Mouse (Mus musculus) hindbrain, postnatal 0 days (tissue): ENCODE data around the gene Nhsl1. TPM values are rescaled to one million over a fixed set of nuclear protein-coding genes. Genes with fewer than 3 reads are reported as not detected.
A peak's percentile ranks its signal among the peaks of the same experiment; 100 is the strongest.

ENCODE experiments used
- ATAC-seq: fragments of 200-750 bp; cut with Nextera tagmentation; 2 replicates; pipeline ENCODE4 v1.8.0; 2017; ENCODE audit warnings: mild to moderate bottlenecking, moderate TSS enrichment, moderate library complexity
- DNase-seq: peaks from one replicate; pipeline ENCODE4 v3.0.0-alpha.2; 2015; ENCODE audit warnings: low spot score
- H3K27ac ChIP-seq: fragments of 300-500 bp; sonication (generic); 2 replicates; pipeline ENCODE4 v1.5.1; 2014; ENCODE audit warnings: mild to moderate bottlenecking
- H3K27me3 ChIP-seq: fragments of 300-500 bp; sonication (generic); 2 replicates; pipeline ENCODE4 v1.6.1; 2014; ENCODE audit warnings: low read length, mixed read lengths; ENCODE audit not compliant: insufficient read depth
- H3K36me3 ChIP-seq: fragments of 300-500 bp; sonication (generic); 2 replicates; pipeline ENCODE4 v1.6.1; 2014; ENCODE audit warnings: low read length, mixed read lengths; ENCODE audit not compliant: insufficient read depth
- H3K4me1 ChIP-seq: fragments of 300-500 bp; sonication (generic); 2 replicates; pipeline ENCODE4 v1.6.1; 2014; ENCODE audit warnings: antibody characterized with exemption, low read length, mixed read lengths; ENCODE audit not compliant: insufficient read depth
- H3K4me2 ChIP-seq: fragments of 300-500 bp; sonication (generic); 2 replicates; pipeline ENCODE4 v1.6.1; 2014; ENCODE audit warnings: low read depth, mild to moderate bottlenecking, low read length, moderate library complexity, mixed read lengths
- H3K4me3 ChIP-seq: fragments of 300-500 bp; sonication (generic); 2 replicates; pipeline ENCODE4 v1.5.1; 2014; ENCODE audit warnings: low read length
- H3K9ac ChIP-seq: fragments of 300-500 bp; sonication (generic); replicated peaks from 2 replicates; pipeline ENCODE4 v1.6.1; 2014; ENCODE audit warnings: mild to moderate bottlenecking, low read length, moderate library complexity, mixed read lengths
- H3K9me3 ChIP-seq: fragments of 300-500 bp; sonication (generic); 2 replicates; pipeline ENCODE4 v1.6.1; 2016; ENCODE audit warnings: low read length, mixed read lengths
- CTCF ChIP-seq: IDR thresholded peaks from 2 replicates; pipeline ENCODE4 v1.5.1; 2016; ENCODE audit warnings: antibody characterized with exemption, control low read depth, low read depth
- WGBS: fragments of 180-500 bp; shearing (Covaris S2); extraction: QIAGEN DNeasy Blood & Tissue Kit; methylation state at CpG from one replicate; pipeline ENCODE4 v1.1.7; 2014; 5-methylcytosine and 5-hydroxymethylcytosine counted together
- polyA plus RNA-seq: library from polyadenylated mRNA; unstranded; fragments of >200 nt; fragmentation: Nextera tagmentation; extraction: Ambion mirVana; gene quantifications from 2 replicates; pipeline ENCODE4 v1.2.1, GENCODE M21; 2015
- total RNA-seq: library from RNA; depleted of rRNA; stranded (reverse); fragments of >200 nt; gene quantifications from 2 replicates; pipeline ENCODE4 v1.2.3, GENCODE M21; 2014

Nhsl1 gene
- total and polyA plus RNA-seq, 2 experiments from 2014 or later, result 11.9 to 29.6 TPM

DNA sequence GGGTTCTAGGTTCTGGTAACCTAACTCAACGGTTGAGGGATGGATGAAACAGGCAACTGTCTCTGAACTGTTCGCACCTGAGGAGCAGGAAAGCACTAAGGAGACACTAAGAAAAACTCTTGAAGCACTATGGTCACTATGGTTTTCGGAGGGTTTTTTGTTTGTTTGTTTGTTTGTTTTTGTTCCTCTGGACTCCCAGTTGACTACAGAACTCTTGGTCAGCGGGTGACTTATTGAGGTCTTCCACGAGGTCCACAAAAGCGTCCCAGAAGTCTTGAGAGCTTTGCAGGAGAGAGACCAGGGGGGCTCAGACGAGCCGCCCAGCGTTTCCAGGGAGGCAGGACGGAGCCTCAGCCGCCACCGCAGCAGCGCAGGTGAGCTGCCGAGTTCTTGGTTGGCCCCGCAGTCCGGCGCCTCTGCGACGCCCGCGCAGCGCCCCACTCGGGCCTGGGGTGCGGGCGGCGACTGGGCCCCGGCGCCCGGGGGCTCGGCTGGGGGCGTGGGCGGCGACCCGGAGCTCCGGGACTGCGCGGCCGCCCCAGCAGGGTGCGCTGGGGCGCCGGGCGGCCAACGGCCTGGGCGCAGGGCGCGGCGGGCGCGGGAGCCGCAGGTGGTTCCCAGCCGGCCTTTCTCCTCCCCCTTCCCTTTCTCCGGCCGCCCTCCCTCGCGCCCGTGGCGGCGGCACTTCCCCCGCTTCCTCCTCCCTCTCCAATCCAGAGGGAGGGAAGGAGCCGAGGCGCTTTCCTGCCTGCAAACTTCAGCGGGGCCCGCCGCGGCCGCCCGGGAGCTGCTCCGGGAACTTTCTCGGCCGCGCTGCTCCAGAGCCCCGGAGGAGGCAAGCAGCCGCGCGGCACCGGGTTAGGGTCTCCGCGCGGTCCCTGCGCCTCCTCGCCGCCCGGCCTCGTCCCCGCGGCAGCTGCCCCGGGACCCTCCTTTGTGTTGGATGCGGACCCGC is 547 bp upstream of the Nhsl1 start:
- peak overlapping the region; percentile 65 for H3K4me3 ChIP-seq
- H3K4me2 ChIP-seq, result peak overlapping the region; percentile 98
- peak overlapping the region; percentile 73 for H3K27ac ChIP-seq
- no peaks in the 10 kb centered on the region for H3K36me3 ChIP-seq
- H3K9ac ChIP-seq, result peak overlapping the region; percentile 84
- peak; percentile 69 for ATAC-seq
- peak; percentile 63 for DNase-seq
- H3K4me1 ChIP-seq, result no peaks in the 10 kb centered on the region
- H3K9me3 ChIP-seq, result no peaks in the 10 kb centered on the region
- WGBS, result 2% methylated on average over 62 of the region's 89 CpGs
- no peaks in the 10 kb centered on the region for H3K27me3 ChIP-seq
- no peak for TF ChIP-seq CTCF

DNA sequence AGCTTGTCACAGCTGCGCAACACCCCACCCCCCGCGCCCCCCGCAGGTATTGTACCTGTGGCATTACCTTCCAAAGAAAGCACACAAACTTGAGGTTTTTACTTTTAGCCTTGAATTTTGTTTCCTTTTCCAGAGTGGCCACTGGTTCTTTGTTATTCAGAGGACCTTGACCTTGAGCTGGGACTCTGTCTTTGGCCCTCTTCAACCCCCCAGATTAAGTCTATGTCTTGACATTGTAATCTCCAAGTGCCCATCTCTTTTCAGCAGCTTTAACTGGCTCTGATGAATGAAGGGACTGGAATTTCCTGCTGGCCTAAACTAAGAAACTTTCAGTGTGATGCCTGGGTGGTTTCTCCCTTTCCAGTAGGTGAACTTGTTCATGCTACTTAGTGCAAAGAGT is 906 bp downstream of the Nhsl1 start:
- peak overlapping the region; percentile 84; the same call in 1 of the 2 replicates for H3K9ac ChIP-seq
- WGBS, result 11% methylated on average over 4 of the region's 4 CpGs
- H3K4me3 ChIP-seq, result peak overlapping the region; percentile 65
- TF ChIP-seq CTCF, result no peak
- H3K27me3 ChIP-seq, result no peaks in the 10 kb centered on the region
- H3K27ac ChIP-seq, result no peak overlapping the region
- DNase-seq (no peak), ATAC-seq (no peak)
- no peaks in the 10 kb centered on the region for H3K9me3 ChIP-seq
- peak overlapping the region; percentile 98 for H3K4me2 ChIP-seq
- no peaks in the 10 kb centered on the region for H3K36me3 ChIP-seq
- H3K4me1 ChIP-seq, result no peaks in the 10 kb centered on the region

DNA sequence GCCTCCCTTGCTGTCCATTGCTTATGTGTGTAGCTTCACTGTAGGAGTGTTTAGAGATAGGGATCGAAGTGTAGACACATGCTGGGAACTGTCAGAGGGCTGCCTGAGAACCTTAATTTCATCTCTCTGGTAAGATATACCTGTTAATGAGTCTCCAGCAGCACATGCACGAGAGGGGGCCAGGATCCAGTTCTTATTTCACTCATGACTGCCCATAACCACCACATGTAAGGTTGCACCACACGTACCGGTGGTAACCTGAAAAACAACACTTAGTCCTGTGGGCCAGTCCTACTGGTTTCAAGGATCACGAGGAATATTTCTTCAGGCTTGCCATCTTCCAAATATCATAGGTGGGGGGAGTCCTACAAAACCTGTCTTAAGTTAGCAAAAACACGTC is 3.1 kb downstream of the Nhsl1 start:
- 91% methylated on average over 6 of the region's 6 CpGs for WGBS
- Histone ChIP-seq H3K36me3 (no peaks in the 10 kb centered on the region), H3K27ac (no peak overlapping the region), H3K9me3 (no peaks in the 10 kb centered on the region), H3K4me3 (no peak overlapping the region), H3K9ac (no peak overlapping the region), H3K27me3 (no peaks in the 10 kb centered on the region), H3K4me1 (no peaks in the 10 kb centered on the region), H3K4me2 (no peak overlapping the region)
- no peak for ATAC-seq
- no peak for TF ChIP-seq CTCF
- DNase-seq, result no peak

GRCm38 (mm10) chr10:18323701-18324100 is 4.9 kb downstream of the Nhsl1 start:
- H3K27ac ChIP-seq, result no peak overlapping the region
- no peaks in the 10 kb centered on the region for H3K36me3 ChIP-seq
- H3K9ac ChIP-seq, result no peak overlapping the region
- ATAC-seq, result no peak
- no peak overlapping the region for H3K4me2 ChIP-seq
- no peak for TF ChIP-seq CTCF
- no peak overlapping the region for H3K4me3 ChIP-seq
- DNase-seq, result no peak
- 35% methylated on average over 4 of the region's 4 CpGs for WGBS
- no peaks in the 10 kb centered on the region for H3K9me3 ChIP-seq
- no peaks in the 10 kb centered on the region for H3K27me3 ChIP-seq
- H3K4me1 ChIP-seq, result no peaks in the 10 kb centered on the region

DNA sequence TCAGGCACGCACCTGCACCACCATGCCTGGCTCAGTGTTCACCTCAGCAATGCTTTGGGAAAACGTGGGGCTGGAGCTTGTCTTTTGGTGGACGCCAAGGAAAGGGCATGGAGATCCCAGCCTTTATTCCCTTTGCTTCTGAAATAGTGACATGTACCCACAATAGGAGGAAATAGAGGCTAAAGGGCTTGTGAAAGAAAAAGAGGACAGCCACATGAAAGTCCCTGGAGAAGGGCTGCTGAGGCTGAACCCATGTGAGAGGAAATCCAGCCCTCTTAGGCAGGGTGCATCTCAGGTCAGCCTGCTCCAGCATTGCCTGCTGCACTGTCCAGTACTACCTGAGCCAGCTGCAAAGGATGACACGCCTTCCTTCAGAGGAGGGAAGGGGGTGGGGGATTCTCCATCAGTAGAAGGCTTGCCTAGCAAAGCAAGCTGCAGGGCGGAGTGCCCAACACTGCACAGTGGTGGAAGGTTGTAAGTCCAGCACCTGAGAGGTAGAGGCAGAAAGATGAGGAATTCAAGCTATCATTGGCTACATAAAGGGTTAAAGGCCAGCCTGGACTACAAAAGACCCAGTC is 9.6 kb downstream of the Nhsl1 start:
- ATAC-seq (peak; percentile 27; the same call in 1 of the 2 replicates), DNase-seq (no peak)
- Histone ChIP-seq H3K27ac (no peak overlapping the region), H3K4me1 (peaks cover 6% of the 10 kb centered on the region; the same call in 1 of the 2 replicates), H3K4me3 (no peak overlapping the region), H3K27me3 (no peaks in the 10 kb centered on the region), H3K4me2 (no peak overlapping the region), H3K9me3 (no peaks in the 10 kb centered on the region), H3K9ac (no peak overlapping the region), H3K36me3 (no peaks in the 10 kb centered on the region)
- TF ChIP-seq CTCF, result no peak
- WGBS, result 60% methylated on average over 5 of the region's 5 CpGs

- WGBS, result 3% methylated on average over 22 of the region's 23 CpGs
- ATAC-seq, result peak; percentile 56
These were observed 10.6 kb downstream of the Nhsl1 start for GRCm38 (mm10) chr10:18329096-18330038.

More at GRCm38 (mm10) chr10:18329096-18330038, 10.6 kb downstream of the Nhsl1 start:
- peak; percentile 57 for DNase-seq
- peak overlapping the region; percentile 53 for H3K9ac ChIP-seq
- no peak for TF ChIP-seq CTCF
- H3K27ac ChIP-seq, result peak overlapping the region; percentile 68
- H3K4me2 ChIP-seq, result peak overlapping the region; percentile 81
- H3K36me3 ChIP-seq, result no peaks in the 10 kb centered on the region
- H3K4me1 ChIP-seq, result peaks cover 6% of the 10 kb centered on the region; the same call in 1 of the 2 replicates
- H3K4me3 ChIP-seq, result peak overlapping the region; percentile 44
- H3K9me3 ChIP-seq, result no peaks in the 10 kb centered on the region
- no peaks in the 10 kb centered on the region for H3K27me3 ChIP-seq
